Mouse (Mus musculus) spleen, postnatal 14 days (tissue): Measurements from ENCODE around the gene Phf2.
"Not testable (repeated sequence)": the region's sequence is repeated elsewhere in the genome, so short reads cannot be mapped to it uniquely, and the experiment has no call there.

ENCODE experiments used
- DNase-seq, 2 experiments: peaks; one replicate each; pipeline ENCODE4 v3.0.0; 2021 to 2022; ENCODE audit warnings: low spot score in 2 of 2

The Phf2 gene

DNA sequence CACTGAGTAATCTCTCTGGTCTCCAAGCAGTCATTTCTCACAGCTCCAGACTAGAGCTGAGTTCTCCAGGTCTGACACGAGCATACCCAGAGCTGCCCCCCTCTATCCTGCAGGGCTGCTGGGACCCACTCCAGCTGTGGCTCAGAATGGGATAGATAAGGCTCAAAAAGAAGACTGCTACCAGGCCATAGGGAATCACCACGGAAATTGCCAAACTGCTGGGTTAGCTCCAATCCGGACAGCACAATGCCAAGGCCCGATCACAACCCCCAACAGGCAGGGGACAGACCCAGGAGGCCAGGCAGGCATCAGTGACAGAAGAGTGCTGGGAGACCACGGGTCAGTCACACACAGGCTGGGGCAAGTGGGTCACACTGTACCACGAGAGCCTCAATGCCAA lies 12.9 kb downstream of the Phf2 start:
- no peak for DNase-seq

DNA sequence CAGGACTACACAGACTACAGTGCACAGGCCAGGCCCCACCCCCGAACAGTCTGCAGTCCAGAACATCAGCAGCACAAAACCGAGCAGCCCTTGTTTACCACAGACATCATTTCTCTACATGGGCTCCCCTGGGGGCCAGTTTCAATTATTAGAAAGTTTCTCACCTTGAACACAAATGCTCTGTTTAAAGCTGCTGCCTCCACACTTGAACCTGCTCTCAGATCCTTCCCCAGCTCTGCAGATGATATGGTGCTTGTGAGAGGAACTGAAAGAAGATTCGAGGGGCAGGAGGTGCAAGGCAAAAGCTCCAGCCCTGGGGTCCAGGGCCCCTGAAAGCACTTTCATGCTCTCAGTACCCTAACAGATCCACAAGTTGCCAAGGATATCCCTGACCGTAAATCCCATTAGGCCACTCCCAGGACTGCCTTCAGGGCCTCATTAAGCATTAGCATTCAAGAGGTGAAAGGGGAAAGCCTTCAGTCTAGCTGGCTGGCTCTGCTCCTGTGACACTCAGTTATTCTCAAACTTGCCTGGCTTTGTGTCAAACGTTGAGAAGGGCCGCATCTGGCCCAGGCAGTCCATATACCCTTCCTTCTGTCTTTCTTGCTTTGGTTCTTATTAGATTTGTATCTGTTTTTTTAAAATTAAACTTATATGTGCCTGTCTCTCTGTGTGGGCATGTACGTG lies 13.5 kb downstream of the Phf2 start:
- peak in 1 of 2 experiments; percentile 26 for DNase-seq

- no peak for DNase-seq
Measured at GRCm38 (mm10) chr13:48853947-48854346, 17.0 kb downstream of the Phf2 start.

- DNase-seq: no peak
Measured at GRCm38 (mm10) chr13:48853475-48853874, 17.4 kb downstream of the Phf2 start.

GRCm38 (mm10) chr13:48852859-48853258 lies 18.1 kb downstream of the Phf2 start:
- no peak for DNase-seq

DNA sequence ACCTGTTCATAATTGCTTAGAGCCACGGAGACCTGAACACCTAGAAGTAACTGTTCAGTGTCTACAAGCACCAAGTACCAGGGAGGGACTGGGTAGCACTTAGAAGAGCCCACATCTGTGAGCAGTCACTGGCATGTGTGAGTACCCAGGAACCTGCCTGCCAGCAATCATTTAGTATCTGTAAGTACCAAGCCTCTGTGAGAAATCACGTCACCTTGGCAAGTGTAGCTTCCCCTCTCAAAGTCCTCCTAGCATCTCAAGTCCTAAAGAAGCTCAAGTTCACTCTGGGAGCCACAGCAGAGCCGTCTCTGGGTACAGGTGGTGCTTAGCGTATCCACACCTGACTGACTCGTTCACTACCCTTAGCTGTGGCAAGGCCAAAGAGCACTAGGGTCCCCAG lies 19.2 kb downstream of the Phf2 start:
- no peak for DNase-seq

GRCm38 (mm10) chr13:48850771-48851170 lies 20.1 kb downstream of the Phf2 start:
- no peak for DNase-seq

- DNase-seq: no peak
Measured at GRCm38 (mm10) chr13:48850326-48850725, 20.6 kb downstream of the Phf2 start.

DNA sequence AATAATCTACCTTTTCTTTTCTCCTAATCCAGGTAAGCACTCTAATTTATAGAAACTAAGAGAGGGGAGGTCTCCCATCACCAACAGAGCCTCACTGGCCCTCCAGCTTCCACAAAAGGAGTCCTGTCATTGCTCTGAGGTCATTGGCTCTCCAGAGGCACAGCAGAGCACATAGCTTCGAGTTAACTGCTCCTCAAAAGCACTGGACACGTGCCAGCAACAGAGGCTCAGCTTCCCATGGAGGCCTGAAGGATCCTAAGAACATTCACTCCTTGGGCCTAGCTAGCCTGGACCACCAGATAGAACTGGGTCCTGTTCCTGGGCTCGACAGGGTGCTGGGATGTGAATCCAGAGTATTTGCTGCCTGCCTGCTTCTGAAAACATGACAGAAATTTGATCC lies 21.8 kb downstream of the Phf2 start:
- DNase-seq: no peak

- DNase-seq: no peak
Measured at GRCm38 (mm10) chr13:48845308-48845707, 25.6 kb downstream of the Phf2 start.

GRCm38 (mm10) chr13:48843530-48843929 lies 27.4 kb downstream of the Phf2 start:
- no peak for DNase-seq

DNA sequence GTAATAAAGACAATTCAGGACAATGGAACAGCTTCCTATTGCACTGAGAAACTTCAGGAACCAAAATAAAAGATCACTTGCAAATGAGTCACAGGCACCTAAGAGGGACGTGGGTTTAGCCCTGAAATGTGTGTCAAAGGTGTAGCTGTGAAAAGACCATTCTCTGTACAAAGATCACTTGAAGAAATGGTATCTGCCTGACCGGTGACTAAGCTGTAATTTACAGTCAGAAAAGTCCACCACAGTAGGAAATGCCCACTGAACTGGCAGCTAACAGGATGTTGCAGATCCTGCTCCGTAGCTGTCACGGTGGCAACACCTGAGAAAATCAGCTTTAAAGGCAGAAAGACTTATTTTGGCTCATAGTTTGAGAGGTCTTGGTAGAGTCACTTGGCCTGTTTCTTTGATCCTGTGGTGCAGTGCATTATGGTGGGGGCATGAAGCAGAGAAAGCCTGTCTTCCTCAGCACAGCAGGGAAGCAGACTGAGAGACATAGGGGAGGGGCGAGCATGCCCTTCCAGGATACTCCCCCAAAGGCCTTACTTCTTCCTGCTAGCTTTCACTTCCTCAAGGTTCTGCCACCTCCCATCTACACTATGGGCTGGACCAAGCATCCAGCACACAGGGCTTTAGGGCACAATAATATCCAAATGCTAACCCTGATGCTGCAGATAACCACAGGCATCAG lies 28.9 kb downstream of the Phf2 start:
- no peak for DNase-seq

DNA sequence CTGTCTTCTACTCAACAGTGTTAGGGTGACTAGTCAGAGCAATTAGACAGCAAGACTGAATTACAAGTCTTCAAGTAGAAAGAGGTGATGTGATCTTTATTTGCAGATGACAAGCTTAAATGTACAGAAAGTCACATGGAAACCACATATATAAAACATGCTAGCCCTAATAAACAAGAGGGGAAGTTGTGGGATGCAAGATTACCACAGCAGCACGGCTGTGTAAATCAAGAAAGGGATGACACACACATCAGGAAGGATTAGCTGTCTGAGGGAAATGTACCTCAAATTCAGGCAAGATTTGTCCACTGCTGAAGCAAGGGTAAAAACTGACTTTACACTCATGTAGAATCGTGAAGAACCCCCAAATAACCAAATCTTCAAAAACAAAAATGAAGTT lies 32.6 kb downstream of the Phf2 start:
- no peak for DNase-seq

GRCm38 (mm10) chr13:48837537-48837936 lies 33.4 kb downstream of the Phf2 start:
- no peak for DNase-seq

GRCm38 (mm10) chr13:48830528-48831250 lies 40.2 kb downstream of the Phf2 start:
- DNase-seq: no peak

GRCm38 (mm10) chr13:48829780-48830179 lies 41.1 kb downstream of the Phf2 start:
- DNase-seq: no peak

DNA sequence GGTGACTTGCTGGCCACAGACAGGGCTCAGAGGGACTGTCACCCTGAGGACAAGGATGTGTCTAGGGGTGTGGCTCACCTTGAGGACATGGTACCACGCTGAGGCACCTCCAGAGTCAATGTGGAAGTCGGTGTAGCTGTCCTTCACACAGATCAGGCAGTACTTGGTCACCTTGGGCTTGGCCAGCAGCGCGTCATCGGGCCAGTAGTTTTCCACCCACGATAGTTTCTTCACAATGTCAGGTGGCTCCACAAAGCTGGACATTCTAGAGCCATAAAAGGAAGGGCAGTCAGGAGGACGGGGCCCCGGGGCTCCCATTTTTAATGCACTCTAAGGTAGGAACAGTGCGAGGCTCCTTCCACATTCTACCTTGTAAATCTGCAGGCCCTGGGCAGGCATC lies 48.0 kb downstream of the Phf2 start:
- DNase-seq: no peak

GRCm38 (mm10) chr13:48822288-48822687 lies 48.6 kb downstream of the Phf2 start:
- no peak for DNase-seq

DNA sequence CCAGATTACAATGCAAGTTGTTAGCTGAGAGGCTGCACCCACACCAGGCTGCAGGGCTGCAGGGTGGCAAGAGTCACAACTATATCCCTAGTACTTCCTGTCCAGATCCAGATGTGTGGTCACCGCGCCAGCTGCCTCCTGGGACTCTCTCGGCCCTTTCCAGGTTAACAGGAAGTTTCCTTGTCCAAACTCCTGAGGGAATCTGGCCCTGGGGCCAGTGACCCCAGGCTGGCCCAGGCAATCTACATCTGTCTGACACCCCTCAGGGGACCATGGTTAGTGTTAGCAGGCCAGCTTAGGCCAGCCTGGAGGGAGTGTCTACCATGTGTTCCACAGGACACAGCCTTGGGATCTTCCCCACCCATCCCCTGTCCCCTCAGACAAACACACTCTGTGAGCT lies 51.8 kb downstream of the Phf2 start:
- DNase-seq: no peak

DNA sequence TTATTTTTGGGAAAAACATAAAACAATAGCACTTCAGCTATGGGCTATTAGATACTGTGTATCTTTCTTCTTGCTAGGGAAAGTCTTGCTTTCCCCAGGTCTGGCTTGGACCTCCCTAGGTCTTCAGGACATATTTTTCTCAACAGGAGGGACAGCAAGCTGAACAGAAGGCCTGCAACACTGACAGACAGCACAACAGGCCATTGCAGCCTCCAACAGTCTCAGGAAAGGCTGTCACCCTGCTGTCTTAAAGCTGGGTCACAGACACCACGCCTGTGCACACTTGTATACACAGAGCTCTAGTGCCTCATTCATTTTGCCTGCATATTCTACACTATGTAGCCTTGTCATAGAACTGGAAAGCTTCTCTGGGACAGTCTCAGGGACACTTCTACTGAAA lies 56.5 kb downstream of the Phf2 start:
- DNase-seq: no peak

DNA sequence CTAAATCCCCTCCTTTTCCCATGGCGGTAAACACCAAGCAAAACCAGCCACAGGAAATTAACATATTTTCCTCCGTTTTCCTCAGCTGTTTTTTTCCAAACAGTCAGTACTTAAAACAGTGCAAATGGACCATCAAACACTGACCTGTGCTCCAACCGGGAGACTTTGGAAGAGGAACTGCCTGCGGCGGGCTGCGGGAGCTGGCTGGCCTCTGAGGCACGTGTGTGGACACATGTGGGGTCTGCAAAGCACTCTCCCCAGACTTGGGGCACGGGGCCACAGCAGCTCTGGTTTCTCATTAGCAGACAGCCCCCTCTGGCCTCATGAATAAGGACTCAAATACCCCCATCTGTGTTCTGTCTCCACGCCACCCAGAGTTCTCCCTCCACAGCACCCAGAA lies 59.9 kb downstream of the Phf2 start:
- DNase-seq: no peak

DNA sequence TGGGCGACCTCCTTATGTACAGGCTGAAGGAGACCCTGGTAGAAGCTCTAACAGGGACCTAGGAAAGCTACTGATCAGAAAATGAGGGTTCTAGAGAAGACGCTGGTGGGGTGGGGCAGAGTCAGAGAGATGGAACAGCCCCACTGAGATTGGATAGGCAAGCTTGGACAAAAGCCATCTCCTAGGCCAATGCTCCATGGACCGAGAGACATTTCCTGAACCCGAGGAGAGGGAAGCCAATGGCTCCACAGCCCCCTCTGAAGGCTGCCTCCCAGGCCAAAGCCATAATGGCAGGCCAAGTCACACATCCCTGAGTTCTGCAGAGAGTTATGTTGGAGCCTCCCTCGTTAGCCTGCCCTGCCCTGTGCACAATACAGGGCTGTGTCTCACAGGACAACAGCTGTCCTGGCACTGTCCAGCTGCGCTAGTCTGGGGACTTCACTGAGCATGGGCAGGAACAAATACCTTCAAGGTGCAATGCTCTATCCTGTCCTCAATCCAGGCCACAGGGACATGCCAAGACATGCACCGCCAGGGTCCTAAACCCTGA lies 60.6 kb downstream of the Phf2 start:
- DNase-seq: no peak

GRCm38 (mm10) chr13:48809668-48810067 lies 61.3 kb downstream of the Phf2 start:
- not testable (repeated sequence) for DNase-seq
